Mouse (Mus musculus) hindbrain, embryonic 15.5 days (tissue): ENCODE data around the gene Tle4. TPM values are rescaled to one million over a fixed set of nuclear protein-coding genes. Genes with fewer than 3 reads are reported as not detected.

ENCODE experiments used
- ATAC-seq: fragments of 200-750 bp; cut with Nextera tagmentation; 2 replicates; pipeline ENCODE4 v1.8.0; 2017; ENCODE audit warnings: low read depth, moderate number of reproducible peaks, moderate TSS enrichment; ENCODE audit not compliant: low FRiP score
- H3K27ac ChIP-seq: fragments of 300-500 bp; sonication (generic); replicated peaks from 2 replicates; pipeline ENCODE4 v1.5.1; 2015; ENCODE audit warnings: mild to moderate bottlenecking, inconsistent platforms
- H3K27me3 ChIP-seq: fragments of 300-500 bp; sonication (generic); 2 replicates; pipeline ENCODE4 v1.6.1; 2015; ENCODE audit warnings: control low read depth, inconsistent platforms
- H3K36me3 ChIP-seq: fragments of 300-500 bp; sonication (generic); 2 replicates; pipeline ENCODE4 v1.6.1; 2015; ENCODE audit warnings: control low read depth, inconsistent platforms
- H3K4me1 ChIP-seq: fragments of 300-500 bp; sonication (generic); replicated peaks from 2 replicates; pipeline ENCODE4 v1.6.1; 2015; ENCODE audit warnings: control low read depth, inconsistent platforms
- H3K4me2 ChIP-seq: fragments of 300-500 bp; sonication (generic); 2 replicates; pipeline ENCODE4 v1.6.1; 2015; ENCODE audit warnings: moderate library complexity, mild to moderate bottlenecking, inconsistent platforms
- H3K4me3 ChIP-seq: fragments of 300-500 bp; sonication (generic); 2 replicates; pipeline ENCODE4 v1.5.1; 2015; ENCODE audit warnings: mild to moderate bottlenecking, inconsistent platforms
- H3K9ac ChIP-seq: fragments of 300-500 bp; sonication (generic); 2 replicates; pipeline ENCODE4 v1.6.1; 2015; ENCODE audit warnings: inconsistent platforms
- H3K9me3 ChIP-seq: fragments of 300-500 bp; sonication (generic); 2 replicates; pipeline ENCODE4 v1.6.1; 2016; ENCODE audit warnings: control low read depth, inconsistent platforms
- WGBS: fragments of 180-500 bp; shearing (Covaris S2); methylation state at CpG from one replicate; pipeline ENCODE4 v1.1.7; 2015; 5-methylcytosine and 5-hydroxymethylcytosine counted together
- polyA plus RNA-seq: library from polyadenylated mRNA; unstranded; fragments of >200 nt; fragmentation: Nextera tagmentation; extraction: Ambion mirVana; gene quantifications from 2 replicates; pipeline ENCODE4 v1.2.1, GENCODE M21; 2015

The Tle4 gene
- polyA plus RNA-seq, 1 experiment from 2014 or later, result 29.7 TPM

DNA sequence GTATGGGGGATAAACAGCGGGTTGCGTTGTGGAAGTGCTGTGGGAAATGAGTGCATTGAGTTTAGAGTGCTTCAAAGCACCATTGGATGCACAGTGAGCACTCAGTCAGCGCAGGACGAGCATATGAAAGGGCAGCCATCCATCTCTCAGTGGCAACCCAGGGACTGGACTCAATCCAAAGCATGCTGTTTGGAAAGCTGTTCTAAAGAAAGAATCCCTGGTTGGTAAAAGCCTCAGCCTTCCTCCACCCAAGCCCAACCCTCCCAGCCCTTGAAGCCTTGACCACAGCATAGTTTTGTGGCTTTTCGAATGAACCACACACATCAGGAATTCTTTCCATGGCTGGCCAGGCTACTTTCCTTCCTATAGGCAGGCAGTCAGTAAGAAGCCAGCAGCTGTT is 181.0 kb downstream of the Tle4 start:
- 0 out of 2 replicates have a peak, but pooled peaks have one; percentile 56 for ATAC-seq
- Histone ChIP-seq H3K4me3 (no peak overlapping the region), H3K36me3 (no peaks in the 10 kb centered on the region), H3K9ac (no peak overlapping the region), H3K27ac (no peak overlapping the region), H3K4me1 (no peaks in the 10 kb centered on the region; the same call in 1 of the 2 replicates), H3K9me3 (no peaks in the 10 kb centered on the region), H3K27me3 (no peaks in the 10 kb centered on the region), H3K4me2 (no peak overlapping the region)
- 34% methylated on average over 5 of the region's 5 CpGs for WGBS

DNA sequence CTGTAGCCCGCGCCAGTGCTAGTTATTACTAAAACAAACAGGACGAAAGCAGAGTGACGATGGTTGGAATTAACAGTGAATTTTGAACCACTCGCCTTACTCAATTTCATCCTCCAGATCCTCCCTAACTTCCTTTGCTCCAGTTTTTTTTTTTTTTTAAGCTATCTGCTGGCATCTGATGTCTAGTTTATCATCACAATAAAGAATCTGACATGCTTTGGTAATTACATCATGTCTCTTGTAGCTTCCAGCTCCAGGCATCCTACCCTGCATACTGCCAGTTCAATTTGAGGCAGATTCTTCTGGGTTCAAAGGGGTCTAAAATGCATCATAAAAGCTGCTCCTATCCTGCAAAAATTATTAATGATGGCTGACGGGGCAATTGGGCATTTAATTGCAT is 181.9 kb downstream of the Tle4 start:
- WGBS, result 59% methylated on average over 6 of the region's 6 CpGs
- H3K9me3 ChIP-seq, result no peaks in the 10 kb centered on the region
- H3K4me1 ChIP-seq, result no peaks in the 10 kb centered on the region; the same call in 1 of the 2 replicates
- no peaks in the 10 kb centered on the region for H3K36me3 ChIP-seq
- no peak overlapping the region for H3K9ac ChIP-seq
- H3K27me3 ChIP-seq, result no peaks in the 10 kb centered on the region
- ATAC-seq, result no peak
- no peak overlapping the region for H3K4me2 ChIP-seq
- no peak overlapping the region for H3K27ac ChIP-seq
- H3K4me3 ChIP-seq, result no peak overlapping the region

DNA sequence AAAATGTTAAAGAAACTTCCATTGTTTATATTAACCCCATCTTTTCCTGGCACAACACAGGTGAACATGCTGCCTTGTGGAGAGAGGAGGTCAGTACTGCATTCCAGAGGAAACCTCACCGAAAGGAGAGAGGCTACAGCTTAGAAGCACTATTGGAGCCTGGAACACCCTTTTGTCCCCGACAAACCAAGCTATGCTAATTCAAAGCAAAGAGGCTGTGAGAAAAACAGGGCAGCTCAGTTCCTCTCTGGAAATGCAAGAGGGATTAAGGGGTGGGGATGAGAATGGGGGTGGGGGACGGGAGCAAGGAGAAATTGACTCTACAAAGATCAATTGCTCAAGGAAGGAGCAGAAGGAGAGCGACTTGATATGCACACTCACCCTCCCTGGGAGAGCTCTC is 182.9 kb downstream of the Tle4 start:
- 13% methylated on average over 4 of the region's 4 CpGs for WGBS
- H3K27ac ChIP-seq, result no peak overlapping the region
- H3K9ac ChIP-seq, result no peak overlapping the region
- no peak for ATAC-seq
- no peaks in the 10 kb centered on the region; the same call in 1 of the 2 replicates for H3K4me1 ChIP-seq
- H3K4me3 ChIP-seq, result no peak overlapping the region
- no peak overlapping the region for H3K4me2 ChIP-seq
- H3K36me3 ChIP-seq, result no peaks in the 10 kb centered on the region
- H3K27me3 ChIP-seq, result no peaks in the 10 kb centered on the region
- no peaks in the 10 kb centered on the region for H3K9me3 ChIP-seq

DNA sequence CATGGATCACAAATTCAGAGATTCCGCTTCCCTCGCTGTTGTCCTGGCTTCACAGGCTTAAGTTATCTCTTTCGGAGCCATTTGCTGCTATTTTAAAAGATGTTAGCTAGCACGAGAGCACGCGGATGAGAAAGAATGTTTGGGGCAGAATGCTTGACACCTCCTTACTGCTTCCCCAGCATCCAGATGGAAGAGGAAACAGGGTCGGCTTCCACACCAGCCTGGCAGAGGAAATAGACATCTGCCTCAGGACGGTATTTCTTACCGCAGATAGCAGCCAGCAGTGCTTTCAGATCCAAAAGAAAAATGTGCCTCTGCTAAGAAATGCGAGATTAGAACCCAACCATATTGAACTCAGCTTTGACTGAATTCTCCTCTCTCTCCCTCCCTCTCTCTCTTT is 191.2 kb downstream of the Tle4 start:
- Histone ChIP-seq H3K27ac (no peak overlapping the region), H3K9me3 (no peaks in the 10 kb centered on the region), H3K27me3 (no peaks in the 10 kb centered on the region), H3K36me3 (no peaks in the 10 kb centered on the region), H3K4me1 (no peaks in the 10 kb centered on the region), H3K4me3 (no peak overlapping the region), H3K4me2 (no peak overlapping the region), H3K9ac (no peak overlapping the region)
- ATAC-seq, result no peak
- WGBS, result 75% methylated on average over 10 of the region's 10 CpGs
